Mouse (Mus musculus): Measurements from ENCODE around the gene Gm21188.
"Not testable (repeated sequence)": the region's sequence is repeated elsewhere in the genome, so short reads cannot be mapped to it uniquely, and the experiment has no call there.

DNA sequence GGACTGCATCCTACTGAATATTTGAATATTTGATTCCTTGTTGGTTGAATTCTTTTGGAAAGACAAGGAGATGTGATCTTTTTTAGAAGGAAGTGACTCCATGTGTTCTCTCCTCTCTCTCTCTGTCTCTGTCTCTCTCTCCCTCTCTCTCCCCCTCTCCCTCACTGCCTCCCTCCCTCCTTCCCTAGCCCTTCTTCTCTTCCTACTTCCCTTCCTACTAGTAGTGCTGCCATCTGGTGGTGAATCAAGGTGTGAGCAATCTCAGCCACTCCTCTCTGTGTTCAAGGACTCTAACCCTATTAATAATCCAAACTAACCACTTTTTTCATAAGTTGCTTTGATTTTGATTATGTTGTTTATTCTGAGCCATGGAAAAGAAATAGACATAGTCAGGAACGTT is 30.5 kb downstream of the Gm21188 start:
- not testable (repeated sequence) for TF ChIP-seq CTCF (IDR thresholded peaks at IDR 0.05; ENCODE audit: insufficient read depth, low read length); POLR2A (IDR thresholded peaks at IDR 0.05; ENCODE audit: borderline replicate concordance, extremely low read depth, low read depth, low read length)
